Mouse (Mus musculus): ENCODE results near the gene Eepd1. TPM values are rescaled to one million over a fixed set of nuclear protein-coding genes. Genes with fewer than 3 reads are reported as not detected.

The Eepd1 gene
- total and polyA plus RNA-seq, 2 experiments from 2014 or later: 19.9 to 21.4 TPM

DNA sequence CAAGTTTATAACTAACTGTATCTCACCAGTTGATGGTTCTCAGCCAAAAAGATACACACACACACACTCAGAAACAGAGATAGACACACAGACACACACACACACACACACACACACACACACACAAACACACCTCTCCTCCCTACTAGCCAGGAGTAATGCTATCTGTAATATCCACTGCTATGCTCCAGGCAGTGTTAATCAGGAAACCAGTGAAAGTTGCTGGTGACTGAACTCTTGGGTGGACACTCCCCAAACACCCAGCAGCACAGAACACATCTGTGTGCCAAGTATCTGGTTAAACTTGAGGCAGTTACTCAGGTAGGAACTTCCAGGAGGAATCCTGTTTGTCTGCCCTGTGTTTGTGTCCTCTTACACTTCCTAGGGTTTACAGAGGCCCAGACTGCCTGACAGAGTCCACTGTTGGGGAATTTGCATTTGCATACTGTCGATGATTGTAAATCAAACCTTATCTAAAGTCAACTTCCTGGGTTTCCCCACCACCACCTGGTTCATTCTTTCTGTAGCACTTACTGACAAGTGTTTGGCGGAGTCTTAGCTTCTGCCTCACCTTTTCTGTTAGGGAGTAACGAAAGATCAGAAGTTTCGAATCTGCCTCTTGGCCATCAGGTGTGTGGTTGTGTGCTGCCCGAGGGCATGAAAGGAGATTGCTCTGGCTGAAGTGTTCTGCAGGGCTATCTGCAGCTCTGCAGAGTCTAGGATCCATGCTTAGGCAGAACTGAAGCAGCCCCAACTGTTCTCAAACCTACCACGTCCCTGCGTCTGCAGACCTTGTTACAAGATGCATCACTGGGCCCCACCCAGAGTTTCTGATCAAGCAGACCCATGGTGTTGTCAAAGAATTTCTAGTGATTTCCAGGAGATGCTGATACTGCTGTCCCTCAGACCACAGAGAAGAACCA lies 97.6 kb downstream of the Eepd1 start:
- no peak overlapping the region for H3K9ac ChIP-seq (replicated peaks; ENCODE audit: low read depth, low read length)

DNA sequence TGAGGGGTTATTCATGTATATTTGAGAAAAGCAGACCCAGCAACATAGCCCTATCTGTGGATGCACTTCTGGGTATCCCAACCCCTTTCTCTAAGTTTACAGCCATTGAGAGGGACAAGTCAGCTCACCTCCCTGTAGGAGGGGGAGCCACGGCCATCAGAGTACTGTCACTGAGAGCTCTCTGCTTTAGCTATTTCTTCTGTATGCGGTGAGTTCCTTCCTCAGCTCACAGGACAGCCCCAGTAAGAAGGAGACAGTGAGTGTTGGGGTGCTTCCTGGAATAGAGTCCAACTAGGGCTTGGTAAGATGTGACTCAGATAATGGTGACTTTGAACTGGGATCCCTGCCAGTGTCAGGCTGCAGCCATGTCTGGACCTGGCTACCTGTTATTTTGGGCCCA lies 102.3 kb downstream of the Eepd1 start:
- no peaks in the 10 kb centered on the region for H3K9me3 ChIP-seq (replicated peaks; ENCODE audit: control insufficient read depth, low read length)
- H3K27me3 ChIP-seq (ENCODE audit: control insufficient read depth, insufficient read depth, low read length): no peaks in the 10 kb centered on the region
- DNase-seq (ENCODE audit: low spot score) (no peak), ATAC-seq (ENCODE audit: insufficient read depth, low read depth) (no peak)
- H3K9ac ChIP-seq (replicated peaks; ENCODE audit: low read depth, low read length): no peak overlapping the region
- WGBS: 68% methylated on average over 2 of the region's 2 CpGs
- peaks cover 9% of the 10 kb centered on the region; the same call in 1 of the 2 replicates for H3K36me3 ChIP-seq (replicated peaks; ENCODE audit: control insufficient read depth, insufficient read depth, low read length)
- no peak overlapping the region for H3K4me2 ChIP-seq (ENCODE audit: low read depth, low read length)
- H3K4me3 ChIP-seq (ENCODE audit: low read depth, low read length): no peak overlapping the region
- no peak for TF ChIP-seq EP300 (IDR thresholded peaks at IDR 0.05; ENCODE audit: low read depth)
- no peak for TF ChIP-seq CTCF (IDR thresholded peaks at IDR 0.05; ENCODE audit: low read depth)
- H3K27ac ChIP-seq (ENCODE audit: low read depth): no peak overlapping the region
- H3K4me1 ChIP-seq (ENCODE audit: control insufficient read depth, insufficient read depth): peaks cover 5% of the 10 kb centered on the region; the same call in 1 of the 2 replicates

More for the DNA sequence above, 97.6 kb downstream of the Eepd1 start:
- Histone ChIP-seq H3K4me3 (ENCODE audit: low read depth, low read length) (no peak overlapping the region), H3K4me2 (ENCODE audit: low read depth, low read length) (no peak overlapping the region), H3K9me3 (replicated peaks; ENCODE audit: control insufficient read depth, low read length) (no peaks in the 10 kb centered on the region), H3K36me3 (replicated peaks; ENCODE audit: control insufficient read depth, insufficient read depth, low read length) (no peaks in the 10 kb centered on the region), H3K4me1 (ENCODE audit: control insufficient read depth, insufficient read depth) (peaks cover 12% of the 10 kb centered on the region; the same call in 1 of the 2 replicates), H3K27ac (ENCODE audit: low read depth) (no peak overlapping the region), H3K27me3 (ENCODE audit: control insufficient read depth, insufficient read depth, low read length) (no peaks in the 10 kb centered on the region)
- 73% methylated on average over 7 of the region's 7 CpGs for WGBS
- DNase-seq (ENCODE audit: low spot score) (no peak), ATAC-seq (ENCODE audit: insufficient read depth, low read depth) (no peak)
- no peak for TF ChIP-seq EP300 (IDR thresholded peaks at IDR 0.05; ENCODE audit: low read depth)
- no peak for TF ChIP-seq CTCF (IDR thresholded peaks at IDR 0.05; ENCODE audit: low read depth)

DNA sequence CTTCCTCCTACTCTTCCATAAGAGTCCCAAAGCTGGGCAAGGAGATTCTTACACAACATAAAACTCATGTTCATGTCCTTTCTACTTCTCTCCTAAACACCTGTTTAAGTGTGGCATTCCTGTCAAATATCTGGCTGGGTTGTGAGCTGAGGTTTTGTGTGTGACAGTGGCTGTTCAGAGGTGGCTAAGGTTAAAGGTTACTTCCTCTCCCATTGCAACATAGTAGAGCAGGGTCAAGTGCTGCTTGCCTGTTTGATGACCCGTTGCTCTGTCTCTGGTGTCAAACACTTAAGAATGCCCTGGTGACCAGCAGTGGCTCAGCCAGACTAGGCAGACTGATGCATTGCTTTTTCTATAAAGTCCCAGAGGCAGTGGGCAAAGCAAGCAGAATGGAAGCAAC lies 104.3 kb downstream of the Eepd1 start:
- TF ChIP-seq CTCF (IDR thresholded peaks at IDR 0.05; ENCODE audit: low read depth): no peak
- no peak for TF ChIP-seq EP300 (IDR thresholded peaks at IDR 0.05; ENCODE audit: low read depth)
- Histone ChIP-seq H3K9ac (replicated peaks; ENCODE audit: low read depth, low read length) (no peak overlapping the region), H3K4me3 (ENCODE audit: low read depth, low read length) (no peak overlapping the region), H3K4me1 (ENCODE audit: control insufficient read depth, insufficient read depth) (no peaks in the 10 kb centered on the region), H3K27me3 (ENCODE audit: control insufficient read depth, insufficient read depth, low read length) (no peaks in the 10 kb centered on the region), H3K27ac (ENCODE audit: low read depth) (no peak overlapping the region), H3K4me2 (ENCODE audit: low read depth, low read length) (no peak overlapping the region), H3K9me3 (replicated peaks; ENCODE audit: control insufficient read depth, low read length) (no peaks in the 10 kb centered on the region), H3K36me3 (replicated peaks; ENCODE audit: control insufficient read depth, insufficient read depth, low read length) (peaks cover 23% of the 10 kb centered on the region)
- ATAC-seq (ENCODE audit: insufficient read depth, low read depth): no peak
- 39% methylated on average over 1 of the region's 1 CpGs for WGBS
- no peak for DNase-seq (ENCODE audit: low spot score)

DNA sequence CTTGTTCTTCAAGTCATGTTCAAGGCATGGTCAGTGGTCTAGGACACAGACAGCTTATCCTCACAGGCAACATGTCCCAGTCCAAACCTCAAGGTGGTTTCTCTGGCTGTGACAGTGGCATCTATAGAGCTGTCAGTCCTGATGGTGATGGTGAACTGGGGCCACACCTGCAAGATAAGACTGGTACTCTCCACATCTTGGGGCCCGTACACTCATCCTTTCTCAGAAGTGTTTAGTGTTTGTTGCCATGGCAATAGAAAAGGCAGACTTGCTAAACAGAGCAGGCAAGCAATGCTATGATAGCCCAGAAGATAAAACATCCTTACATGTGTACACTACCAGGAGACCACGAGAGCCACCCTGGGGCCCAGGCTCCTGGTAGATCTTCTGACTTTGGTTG lies 107.2 kb downstream of the Eepd1 start:
- Histone ChIP-seq H3K27me3 (ENCODE audit: control insufficient read depth, insufficient read depth, low read length) (no peaks in the 10 kb centered on the region), H3K36me3 (replicated peaks; ENCODE audit: control insufficient read depth, insufficient read depth, low read length) (peaks cover 24% of the 10 kb centered on the region), H3K9ac (replicated peaks; ENCODE audit: low read depth, low read length) (no peak overlapping the region), H3K27ac (ENCODE audit: low read depth) (no peak overlapping the region), H3K9me3 (replicated peaks; ENCODE audit: control insufficient read depth, low read length) (no peaks in the 10 kb centered on the region), H3K4me1 (ENCODE audit: control insufficient read depth, insufficient read depth) (peaks cover 8% of the 10 kb centered on the region; the same call in 1 of the 2 replicates), H3K4me3 (ENCODE audit: low read depth, low read length) (no peak overlapping the region), H3K4me2 (ENCODE audit: low read depth, low read length) (no peak overlapping the region)
- ATAC-seq (ENCODE audit: insufficient read depth, low read depth) (no peak), DNase-seq (ENCODE audit: low spot score) (no peak)
- TF ChIP-seq CTCF (IDR thresholded peaks at IDR 0.05; ENCODE audit: low read depth) (no peak), EP300 (IDR thresholded peaks at IDR 0.05; ENCODE audit: low read depth) (no peak)
- 78% methylated on average over 2 of the region's 2 CpGs for WGBS

DNA sequence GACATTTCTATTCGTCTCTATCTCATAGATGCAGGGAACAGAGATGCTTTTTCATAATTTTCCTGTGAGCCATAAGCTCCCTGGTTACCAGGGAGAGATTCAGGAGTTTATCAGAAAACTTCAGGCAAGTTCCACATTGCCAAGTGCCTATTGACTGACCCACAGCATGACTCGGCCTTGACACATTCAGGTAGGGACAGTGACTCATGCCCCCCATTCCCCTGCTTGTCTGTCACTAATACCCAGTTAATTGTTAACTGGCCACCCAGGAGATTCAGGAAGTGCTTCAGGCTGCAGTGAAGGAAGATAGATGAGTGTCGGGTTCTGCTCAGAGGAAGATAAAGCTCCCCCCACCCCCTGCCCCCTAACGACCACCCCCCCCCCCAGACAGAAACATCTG lies 109.4 kb downstream of the Eepd1 start:
- Histone ChIP-seq H3K27me3 (ENCODE audit: control insufficient read depth, insufficient read depth, low read length) (no peaks in the 10 kb centered on the region), H3K4me3 (ENCODE audit: low read depth, low read length) (no peak overlapping the region), H3K4me2 (ENCODE audit: low read depth, low read length) (no peak overlapping the region), H3K27ac (ENCODE audit: low read depth) (no peak overlapping the region), H3K9ac (replicated peaks; ENCODE audit: low read depth, low read length) (no peak overlapping the region), H3K4me1 (ENCODE audit: control insufficient read depth, insufficient read depth) (peaks cover 8% of the 10 kb centered on the region; the same call in 1 of the 2 replicates), H3K9me3 (replicated peaks; ENCODE audit: control insufficient read depth, low read length) (no peaks in the 10 kb centered on the region), H3K36me3 (replicated peaks; ENCODE audit: control insufficient read depth, insufficient read depth, low read length) (peaks cover 33% of the 10 kb centered on the region)
- no peak for DNase-seq (ENCODE audit: low spot score)
- WGBS: 37% methylated on average over 4 of the region's 4 CpGs
- TF ChIP-seq EP300 (IDR thresholded peaks at IDR 0.05; ENCODE audit: low read depth) (no peak), CTCF (IDR thresholded peaks at IDR 0.05; ENCODE audit: low read depth) (no peak)
- no peak for ATAC-seq (ENCODE audit: insufficient read depth, low read depth)
